Mouse (Mus musculus): ENCODE results near the gene Pcca. TPM values are rescaled to one million over a fixed set of nuclear protein-coding genes. Genes with fewer than 3 reads are reported as not detected.

Pcca gene
- total and polyA plus RNA-seq, 2 experiments from 2014 or later = 13.4 to 39.1 TPM

GRCm38 (mm10) chr14:122684250-122684649 lies 150.1 kb downstream of the Pcca start:
- H3K27me3 ChIP-seq (ENCODE audit: insufficient read depth, low read length) = no peaks in the 10 kb centered on the region
- no peak overlapping the region for H3K9ac ChIP-seq (replicated peaks; ENCODE audit: low read length)
- ATAC-seq (peak; percentile 90), DNase-seq (ENCODE audit: low spot score) (peak; percentile 68)
- H3K36me3 ChIP-seq (ENCODE audit: insufficient read depth, low read length) = no peaks in the 10 kb centered on the region
- H3K9me3 ChIP-seq (ENCODE audit: low read length) = no peaks in the 10 kb centered on the region
- peak overlapping the region; percentile 58 for H3K27ac ChIP-seq
- no peak overlapping the region for H3K4me2 ChIP-seq (ENCODE audit: low read depth, low read length)
- H3K4me3 ChIP-seq (ENCODE audit: low read length) = no peak overlapping the region
- no peak for TF ChIP-seq CTCF (IDR thresholded peaks at IDR 0.05; ENCODE audit: low read depth)
- no peaks in the 10 kb centered on the region; the same call in 1 of the 2 replicates for H3K4me1 ChIP-seq (ENCODE audit: insufficient read depth, low read length)
- 40% methylated on average over 4 of the region's 4 CpGs for WGBS

- H3K27ac ChIP-seq = peak overlapping the region; percentile 58; the same call in 1 of the 2 replicates
- no peak overlapping the region for H3K4me2 ChIP-seq (ENCODE audit: low read depth, low read length)
Observed at GRCm38 (mm10) chr14:122684811-122685210, 150.7 kb downstream of the Pcca start.

GRCm38 (mm10) chr14:122687398-122687797 lies 153.3 kb downstream of the Pcca start:
- Histone ChIP-seq H3K9me3 (ENCODE audit: low read length) (no peaks in the 10 kb centered on the region), H3K4me3 (ENCODE audit: low read length) (no peak overlapping the region), H3K9ac (replicated peaks; ENCODE audit: low read length) (no peak overlapping the region), H3K27ac (no peak overlapping the region; the same call in 1 of the 2 replicates), H3K4me1 (ENCODE audit: insufficient read depth, low read length) (no peaks in the 10 kb centered on the region; the same call in 1 of the 2 replicates), H3K36me3 (ENCODE audit: insufficient read depth, low read length) (no peaks in the 10 kb centered on the region), H3K4me2 (ENCODE audit: low read depth, low read length) (no peak overlapping the region), H3K27me3 (ENCODE audit: insufficient read depth, low read length) (no peaks in the 10 kb centered on the region)
- no peak for TF ChIP-seq CTCF (IDR thresholded peaks at IDR 0.05; ENCODE audit: low read depth)
- ATAC-seq (no peak), DNase-seq (ENCODE audit: low spot score) (peak; percentile 20)
- WGBS = 49% methylated on average over 7 of the region's 7 CpGs

More at GRCm38 (mm10) chr14:122684811-122685210, 150.7 kb downstream of the Pcca start:
- H3K27me3 ChIP-seq (ENCODE audit: insufficient read depth, low read length) = no peaks in the 10 kb centered on the region
- no peak for TF ChIP-seq CTCF (IDR thresholded peaks at IDR 0.05; ENCODE audit: low read depth)
- H3K9me3 ChIP-seq (ENCODE audit: low read length) = no peaks in the 10 kb centered on the region
- H3K36me3 ChIP-seq (ENCODE audit: insufficient read depth, low read length) = no peaks in the 10 kb centered on the region
- ATAC-seq (peak; percentile 75), DNase-seq (ENCODE audit: low spot score) (peak; percentile 82)
- WGBS = 14% methylated on average over 2 of the region's 2 CpGs
- no peak overlapping the region for H3K4me3 ChIP-seq (ENCODE audit: low read length)
- H3K9ac ChIP-seq (replicated peaks; ENCODE audit: low read length) = no peak overlapping the region
- no peaks in the 10 kb centered on the region; the same call in 1 of the 2 replicates for H3K4me1 ChIP-seq (ENCODE audit: insufficient read depth, low read length)

DNA sequence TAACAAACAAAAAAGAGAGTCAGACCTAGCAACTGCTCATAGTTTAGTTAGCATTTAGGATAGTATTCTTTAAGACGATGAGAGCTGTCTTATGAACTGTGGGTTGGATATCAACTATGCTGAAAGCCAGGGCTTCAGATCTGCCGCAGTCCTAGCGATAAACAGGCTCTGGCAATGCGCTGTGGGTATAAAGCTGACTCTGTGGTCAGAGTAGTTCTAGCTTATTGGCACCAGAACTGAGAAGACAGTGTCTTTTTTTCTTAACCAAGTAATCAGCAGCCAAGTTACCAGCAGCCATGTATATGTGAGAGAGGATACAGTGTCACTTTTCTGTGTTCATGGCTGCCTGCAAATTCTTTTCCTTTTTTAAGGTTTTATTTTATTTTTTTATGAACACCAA lies 154.3 kb downstream of the Pcca start:
- ATAC-seq = no peak
- Histone ChIP-seq H3K4me3 (ENCODE audit: low read length) (no peak overlapping the region), H3K4me2 (ENCODE audit: low read depth, low read length) (no peak overlapping the region), H3K9me3 (ENCODE audit: low read length) (no peaks in the 10 kb centered on the region), H3K27me3 (ENCODE audit: insufficient read depth, low read length) (no peaks in the 10 kb centered on the region), H3K9ac (replicated peaks; ENCODE audit: low read length) (no peak overlapping the region), H3K36me3 (ENCODE audit: insufficient read depth, low read length) (0 out of 2 replicates have a peak, but pooled peaks cover under 1% of the 10 kb centered on the region), H3K27ac (no peak overlapping the region), H3K4me1 (ENCODE audit: insufficient read depth, low read length) (no peaks in the 10 kb centered on the region; the same call in 1 of the 2 replicates)
- 81% methylated on average over 4 of the region's 4 CpGs for WGBS
- DNase-seq (ENCODE audit: low spot score) = no peak
- no peak for TF ChIP-seq CTCF (IDR thresholded peaks at IDR 0.05; ENCODE audit: low read depth)

GRCm38 (mm10) chr14:122689136-122689815 lies 155.2 kb downstream of the Pcca start:
- Histone ChIP-seq H3K9me3 (ENCODE audit: low read length) (no peaks in the 10 kb centered on the region), H3K27ac (no peak overlapping the region), H3K4me1 (ENCODE audit: insufficient read depth, low read length) (no peaks in the 10 kb centered on the region; the same call in 1 of the 2 replicates), H3K36me3 (ENCODE audit: insufficient read depth, low read length) (0 out of 2 replicates have a peak, but pooled peaks cover 5% of the 10 kb centered on the region), H3K4me2 (ENCODE audit: low read depth, low read length) (no peak overlapping the region), H3K4me3 (ENCODE audit: low read length) (no peak overlapping the region), H3K9ac (replicated peaks; ENCODE audit: low read length) (no peak overlapping the region), H3K27me3 (ENCODE audit: insufficient read depth, low read length) (no peaks in the 10 kb centered on the region)
- ATAC-seq (no peak), DNase-seq (ENCODE audit: low spot score) (no peak)
- 55% methylated on average over 17 of the region's 17 CpGs for WGBS
- no peak for TF ChIP-seq CTCF (IDR thresholded peaks at IDR 0.05; ENCODE audit: low read depth)

- ATAC-seq = no peak
- Histone ChIP-seq H3K9me3 (ENCODE audit: low read length) (no peaks in the 10 kb centered on the region), H3K4me3 (ENCODE audit: low read length) (no peak overlapping the region), H3K27ac (no peak overlapping the region), H3K4me2 (ENCODE audit: low read depth, low read length) (no peak overlapping the region), H3K4me1 (ENCODE audit: insufficient read depth, low read length) (no peaks in the 10 kb centered on the region), H3K9ac (replicated peaks; ENCODE audit: low read length) (no peak overlapping the region), H3K27me3 (ENCODE audit: insufficient read depth, low read length) (no peaks in the 10 kb centered on the region), H3K36me3 (ENCODE audit: insufficient read depth, low read length) (0 out of 2 replicates have a peak, but pooled peaks cover 5% of the 10 kb centered on the region)
- no peak for DNase-seq (ENCODE audit: low spot score)
- 76% methylated on average over 1 of the region's 1 CpGs for WGBS
- no peak for TF ChIP-seq CTCF (IDR thresholded peaks at IDR 0.05; ENCODE audit: low read depth)
Observed at GRCm38 (mm10) chr14:122691555-122691954, 157.4 kb downstream of the Pcca start.

GRCm38 (mm10) chr14:122700333-122700732 lies 166.2 kb downstream of the Pcca start:
- TF ChIP-seq CTCF (IDR thresholded peaks at IDR 0.05; ENCODE audit: low read depth) = no peak
- Histone ChIP-seq H3K36me3 (ENCODE audit: insufficient read depth, low read length) (no peaks in the 10 kb centered on the region), H3K4me2 (ENCODE audit: low read depth, low read length) (no peak overlapping the region), H3K27me3 (ENCODE audit: insufficient read depth, low read length) (no peaks in the 10 kb centered on the region), H3K4me3 (ENCODE audit: low read length) (no peak overlapping the region), H3K9me3 (ENCODE audit: low read length) (no peaks in the 10 kb centered on the region), H3K27ac (no peak overlapping the region), H3K4me1 (ENCODE audit: insufficient read depth, low read length) (no peaks in the 10 kb centered on the region), H3K9ac (replicated peaks; ENCODE audit: low read length) (no peak overlapping the region)
- 92% methylated on average over 1 of the region's 1 CpGs for WGBS
- ATAC-seq = no peak
- DNase-seq (ENCODE audit: low spot score) = no peak
